Mouse (Mus musculus) hindbrain, embryonic 11.5 days (tissue): Measurements from ENCODE around the gene Wdr43. TPM values are rescaled to one million over a fixed set of nuclear protein-coding genes. Genes with fewer than 3 reads are reported as not detected.

Source experiments
- ATAC-seq: fragments of 200-750 bp; cut with Nextera tagmentation; 2 replicates; pipeline ENCODE4 v1.8.0; 2017; ENCODE audit warnings: mild to moderate bottlenecking, moderate TSS enrichment, moderate library complexity; ENCODE audit not compliant: low FRiP score
- DNase-seq: peaks from one replicate; pipeline ENCODE4 v3.0.0-alpha.2; 2015; ENCODE audit warnings: low spot score
- H3K27ac ChIP-seq: fragments of 300-500 bp; sonication (generic); 2 replicates; pipeline ENCODE4 v1.5.1; 2014; ENCODE audit warnings: mild to moderate bottlenecking, low read depth, low read length
- H3K27me3 ChIP-seq: fragments of 300-500 bp; sonication (generic); 2 replicates; pipeline ENCODE4 v1.6.1; 2014; ENCODE audit warnings: mild to moderate bottlenecking, low read length, moderate library complexity, mixed read lengths; ENCODE audit not compliant: control insufficient read depth, insufficient read depth
- H3K36me3 ChIP-seq: fragments of 300-500 bp; sonication (generic); 2 replicates; pipeline ENCODE4 v1.6.1; 2014; ENCODE audit warnings: mild to moderate bottlenecking, low read length, moderate library complexity, mixed read lengths; ENCODE audit not compliant: control insufficient read depth, insufficient read depth
- H3K4me1 ChIP-seq: fragments of 300-500 bp; sonication (generic); replicated peaks from 2 replicates; pipeline ENCODE4 v1.6.1; 2014; ENCODE audit warnings: low read length, mixed read lengths; ENCODE audit not compliant: control insufficient read depth, insufficient read depth
- H3K4me2 ChIP-seq: fragments of 300-500 bp; sonication (generic); replicated peaks from 2 replicates; pipeline ENCODE4 v1.6.1; 2014; ENCODE audit warnings: mild to moderate bottlenecking, low read depth, low read length
- H3K4me3 ChIP-seq: fragments of 300-500 bp; sonication (generic); 2 replicates; pipeline ENCODE4 v1.5.1; 2014; ENCODE audit warnings: low read depth, low read length
- H3K9ac ChIP-seq: fragments of 300-500 bp; sonication (generic); 2 replicates; pipeline ENCODE4 v1.6.1; 2014; ENCODE audit warnings: low read depth, low read length
- H3K9me3 ChIP-seq: fragments of 300-500 bp; sonication (generic); 2 replicates; pipeline ENCODE4 v1.6.1; 2016; ENCODE audit warnings: low read length; ENCODE audit not compliant: control insufficient read depth
- WGBS: fragments of 180-500 bp; shearing (Covaris S2); extraction: QIAGEN DNeasy Blood & Tissue Kit; methylation state at CpG from one replicate; pipeline ENCODE4 v1.1.7; 2014; 5-methylcytosine and 5-hydroxymethylcytosine counted together
- polyA plus RNA-seq: library from polyadenylated mRNA; unstranded; fragments of >200 nt; fragmentation: Nextera tagmentation; extraction: Ambion mirVana; gene quantifications from 2 replicates; pipeline ENCODE4 v1.2.1, GENCODE M21; 2014

Wdr43 gene
- 75.4 and 85.4 TPM in 2 replicates for polyA plus RNA-seq

GRCm38 (mm10) chr17:71615638-71616318, at the start of gene Wdr43:
TSS of gene Wdr43 (plus strand) at chr17:71615895.
- Histone ChIP-seq H3K27me3 (no peaks in the 10 kb centered on the region), H3K36me3 (no peaks in the 10 kb centered on the region), H3K27ac (peak within 1 kb of the TSS; percentile 71), H3K4me1 (no peaks in the 10 kb centered on the region), H3K4me3 (peak within 1 kb of the TSS; percentile 98), H3K9ac (peak within 1 kb of the TSS; percentile 95), H3K4me2 (peak within 1 kb of the TSS; percentile 76), H3K9me3 (no peaks in the 10 kb centered on the region)
- ATAC-seq (peak; percentile 100), DNase-seq (peak; percentile 97)
- 7% methylated on average over 40 of the region's 40 CpGs for WGBS

- no peak overlapping the region for H3K4me2 ChIP-seq
- WGBS: 95% methylated on average over 1 of the region's 1 CpGs
- no peaks in the 10 kb centered on the region for H3K36me3 ChIP-seq
- no peaks in the 10 kb centered on the region for H3K4me1 ChIP-seq
- no peak for ATAC-seq
- no peak overlapping the region for H3K9ac ChIP-seq
- no peaks in the 10 kb centered on the region for H3K27me3 ChIP-seq
- no peak overlapping the region for H3K27ac ChIP-seq
- no peak for DNase-seq
- H3K9me3 ChIP-seq: no peaks in the 10 kb centered on the region
- H3K4me3 ChIP-seq: no peak overlapping the region
Observed at GRCm38 (mm10) chr17:71579176-71579705, 36.5 kb upstream of the Wdr43 start.

- peak overlapping the region; percentile 70 for H3K4me3 ChIP-seq
- H3K4me2 ChIP-seq: peak overlapping the region; percentile 90
- H3K9me3 ChIP-seq: no peaks in the 10 kb centered on the region
- H3K9ac ChIP-seq: peak overlapping the region; percentile 77
- WGBS: under 1% methylated on average over 48 of the region's 48 CpGs
- H3K36me3 ChIP-seq: no peaks in the 10 kb centered on the region
- ATAC-seq (peak; percentile 70), DNase-seq (no peak)
- H3K4me1 ChIP-seq: peaks cover 5% of the 10 kb centered on the region; the same call in 1 of the 2 replicates
- no peaks in the 10 kb centered on the region for H3K27me3 ChIP-seq
- H3K27ac ChIP-seq: peak overlapping the region; percentile 56
Observed at GRCm38 (mm10) chr17:71597881-71598658, 17.6 kb upstream of the Wdr43 start.

GRCm38 (mm10) chr17:71598659-71599554, 16.8 kb upstream of the Wdr43 start:
- 6% methylated on average over 42 of the region's 42 CpGs for whole genome bisulfite sequencing
- H3K4me2 ChIP-seq: peak overlapping the region; percentile 90
- ATAC-seq (peak; percentile 98), DNase-seq (peak; percentile 96)
- peak overlapping the region; percentile 77 for H3K9ac ChIP-seq
- H3K9me3 ChIP-seq: no peaks in the 10 kb centered on the region
- no peaks in the 10 kb centered on the region for H3K36me3 ChIP-seq
- no peaks in the 10 kb centered on the region for H3K27me3 ChIP-seq
- peak overlapping the region; percentile 70 for H3K4me3 ChIP-seq
- H3K4me1 ChIP-seq: peaks cover 5% of the 10 kb centered on the region; the same call in 1 of the 2 replicates
- peak overlapping the region; percentile 56 for H3K27ac ChIP-seq

- peak overlapping the region; percentile 71 for H3K27ac ChIP-seq
- peak overlapping the region; percentile 95 for H3K9ac ChIP-seq
- under 1% methylated on average over 61 of the region's 73 CpGs for WGBS
- peak overlapping the region; percentile 98 for H3K4me3 ChIP-seq
- ATAC-seq: peak; percentile 84
- peak; percentile 57 for DNase-seq
- no peaks in the 10 kb centered on the region for H3K9me3 ChIP-seq
- no peaks in the 10 kb centered on the region for H3K36me3 ChIP-seq
- peak overlapping the region; percentile 76 for H3K4me2 ChIP-seq
- H3K4me1 ChIP-seq: no peaks in the 10 kb centered on the region
- H3K27me3 ChIP-seq: no peaks in the 10 kb centered on the region
Observed at GRCm38 (mm10) chr17:71616319-71617032, 781 bp downstream of the Wdr43 start.

GRCm38 (mm10) chr17:71617033-71617362, 1.3 kb downstream of the Wdr43 start:
- no peaks in the 10 kb centered on the region for H3K36me3 ChIP-seq
- H3K4me3 ChIP-seq: peak overlapping the region; percentile 98
- 0% methylated on average over 10 of the region's 10 CpGs for WGBS
- H3K9me3 ChIP-seq: no peaks in the 10 kb centered on the region
- H3K27me3 ChIP-seq: no peaks in the 10 kb centered on the region
- no peak overlapping the region for H3K27ac ChIP-seq
- H3K4me2 ChIP-seq: peak overlapping the region; percentile 76
- DNase-seq (peak; percentile 20), ATAC-seq (no peak)
- no peaks in the 10 kb centered on the region for H3K4me1 ChIP-seq
- peak overlapping the region; percentile 95 for H3K9ac ChIP-seq

- WGBS: 82% methylated on average over 4 of the region's 4 CpGs
- no peaks in the 10 kb centered on the region for H3K36me3 ChIP-seq
- ATAC-seq (no peak), DNase-seq (no peak)
- no peaks in the 10 kb centered on the region for H3K27me3 ChIP-seq
- H3K9ac ChIP-seq: no peak overlapping the region
- H3K9me3 ChIP-seq: no peaks in the 10 kb centered on the region
- H3K4me3 ChIP-seq: peak overlapping the region; percentile 13; the same call in 1 of the 2 replicates
- H3K4me2 ChIP-seq: 0 out of 2 replicates have a peak overlapping the region, but pooled peaks have one; percentile 3
- H3K4me1 ChIP-seq: no peaks in the 10 kb centered on the region
- no peak overlapping the region for H3K27ac ChIP-seq
Observed at GRCm38 (mm10) chr17:71617974-71618373, 2.3 kb downstream of the Wdr43 start.

GRCm38 (mm10) chr17:71631806-71632205, 16.1 kb downstream of the Wdr43 start:
- Histone ChIP-seq H3K9ac (no peak overlapping the region), H3K27ac (no peak overlapping the region), H3K9me3 (no peaks in the 10 kb centered on the region), H3K27me3 (no peaks in the 10 kb centered on the region), H3K4me2 (no peak overlapping the region), H3K36me3 (0 out of 2 replicates have a peak, but pooled peaks cover 7% of the 10 kb centered on the region), H3K4me3 (no peak overlapping the region), H3K4me1 (no peaks in the 10 kb centered on the region)
- ATAC-seq (no peak), DNase-seq (no peak)
- 93% methylated on average over 10 of the region's 10 CpGs for WGBS
